ENCODE assay signal across 8 mouse cellular contexts in genomic region chr9:35420805-35421719, GRCm38 (mm10). TPM values are rescaled to one million over a fixed set of nuclear protein-coding genes. Genes with fewer than 3 reads are reported as not detected.
A peak's percentile ranks its signal among the peaks of the same experiment; 100 is the strongest.
DNase-seq lines count a peak whose midpoint lies in the region; ATAC-seq lines count a peak whose summit lies in the region.

TSS of gene Cdon (plus strand) at chr9:35421128.

- H3K4me3 ChIP-seq in megakaryocyte, embryonic 14.5 days (replicated peaks), result peak within 1 kb of the TSS; percentile 95

- DNase-seq in adrenal gland, adult 18-20 months (ENCODE audit: low spot score in 2 of 2), result peak; percentile 89
- DNase-seq in embryo, embryonic 10 days (ENCODE audit: low spot score), result peak; percentile 91
- DNase-seq in gastrocnemius, postnatal 14 days, result peak; percentile 94
- DNase-seq in left cerebral cortex, adult 9 months (ENCODE audit: low spot score in 2 of 2), result peak; percentile 61 to 71
- peak; percentile 76 for DNase-seq in right cerebral cortex, postnatal 14 days
- DNase-seq in urinary bladder, postnatal 36 days (ENCODE audit: low spot score in 2 of 2), result peak; percentile 84 to 88

- no peaks in the 10 kb centered on the region for H3K36me3 ChIP-seq in megakaryocyte, embryonic 14.5 days (replicated peaks; ENCODE audit: low read length)

- peaks cover 11% of the 10 kb centered on the region for H3K4me1 ChIP-seq in megakaryocyte, embryonic 14.5 days

- intact Hi-C loops in gastrocnemius, postnatal 14 days (cut with DNase I; ENCODE audit: low total_unique reads), result loop anchor here (10.0 kb wide), 1 partner anchor 136 kb away; no protein-coding TSS in a partner anchor

- H3K27me3 ChIP-seq in megakaryocyte, embryonic 14.5 days (replicated peaks), result peaks cover 63% of the 10 kb centered on the region

- H3K9me3 ChIP-seq in megakaryocyte, embryonic 14.5 days, result no peaks in the 10 kb centered on the region

- ATAC-seq in inflammation-experienced regulatory T-cells, adult 6 months, result peak; percentile 78

RNA-seq across cellular contexts. Expression of gene Cdon, which starts in this region (rescaled TPM):
- 10 to 100 TPM in 1 of 2 experiments, 1 to 10 TPM in 1; 7.7 to 12.2 TPM for total RNA-seq in adrenal gland, adult 18-20 months (2021)
- 10 to 100 TPM; 17.7 to 21.7 TPM for total RNA-seq in gastrocnemius, postnatal 14 days (2021)
- polyA plus RNA-seq in inflammation-experienced regulatory T-cells, adult 6 months (2017; shearing (Covaris generic)), result 1 to 10 TPM; 2.6 to 3.6 (median 3.2) TPM
- polyA plus RNA-seq in megakaryocyte, embryonic 14.5 days (2012; ENCODE audit: insufficient read depth, low replicate concordance), result not detected in 2 replicates

Comparison
In these comparisons a context has a peak if more than half of its experiments do, and no peak if none do; other contexts are left out.
1. Peak in every context shown above with its lines: DNase-seq, ATAC-seq and H3K4me3 ChIP-seq.